Mouse (Mus musculus) stomach, postnatal 0 days (tissue): ENCODE measurements around the gene Adk.

Source experiments
- CTCF ChIP-seq: IDR thresholded peaks from 2 replicates; pipeline ENCODE4 v1.5.1; 2016; ENCODE audit warnings: antibody characterized with exemption, low read depth, mild to moderate bottlenecking, moderate library complexity
- EP300 ChIP-seq: optimal IDR thresholded peaks from 2 replicates; pipeline ENCODE3; 2016; ENCODE audit warnings: antibody characterized with exemption

- TF ChIP-seq CTCF: no peak
- TF ChIP-seq EP300: no peak
Measured at GRCm38 (mm10) chr14:21427369-21427768, 375.0 kb downstream of the Adk start.
